Mouse (Mus musculus): ENCODE measurements at regions not wholly inside any gene's neighbourhood (a gene's known extent, or its start where the extent isn't known, plus 50 kb on each side); places are given as distances from the start of the nearest gene placed in this dataset.
A peak's percentile ranks its signal among the peaks of the same experiment; 100 is the strongest.

DNA sequence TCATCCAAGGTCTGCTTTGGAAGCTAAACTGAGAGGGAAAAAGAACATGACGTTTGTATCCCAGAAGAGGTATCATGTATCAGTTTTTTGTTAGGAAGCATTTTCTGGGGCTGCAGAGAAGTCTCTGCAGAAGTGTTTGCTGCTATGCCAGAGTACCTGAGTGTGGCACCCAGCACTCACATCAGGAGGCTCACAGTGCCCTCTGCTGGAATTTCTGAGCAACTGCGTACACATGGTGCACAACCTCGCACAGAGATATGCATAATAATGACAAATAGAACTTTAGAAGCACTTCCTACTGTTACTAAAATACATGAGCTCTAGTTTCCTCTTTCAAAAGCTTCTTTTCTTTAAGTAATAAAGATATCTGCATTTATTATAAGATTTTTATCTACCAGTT is 343.7 kb upstream of the Id4 start:
- Histone ChIP-seq H3K27me3 (replicated peaks; ENCODE audit: control insufficient read depth, insufficient read depth, low read length) (no peaks in the 10 kb centered on the region), H3K4me3 (ENCODE audit: low read length) (no peak overlapping the region), H3K9me3 (ENCODE audit: control insufficient read depth, low read length) (0 out of 2 replicates have a peak, but pooled peaks cover 2% of the 10 kb centered on the region), H3K36me3 (ENCODE audit: control insufficient read depth, insufficient read depth, low read length) (no peaks in the 10 kb centered on the region), H3K27ac (ENCODE audit: low read depth, low read length) (no peak overlapping the region), H3K4me1 (ENCODE audit: control insufficient read depth, insufficient read depth, low read depth, low read length) (no peaks in the 10 kb centered on the region), H3K4me2 (ENCODE audit: low read length) (no peak overlapping the region), H3K9ac (ENCODE audit: low read depth, low read length) (no peak overlapping the region)
- ATAC-seq: no peak
- 98% methylated on average over 3 of the region's 3 CpGs for WGBS

DNA sequence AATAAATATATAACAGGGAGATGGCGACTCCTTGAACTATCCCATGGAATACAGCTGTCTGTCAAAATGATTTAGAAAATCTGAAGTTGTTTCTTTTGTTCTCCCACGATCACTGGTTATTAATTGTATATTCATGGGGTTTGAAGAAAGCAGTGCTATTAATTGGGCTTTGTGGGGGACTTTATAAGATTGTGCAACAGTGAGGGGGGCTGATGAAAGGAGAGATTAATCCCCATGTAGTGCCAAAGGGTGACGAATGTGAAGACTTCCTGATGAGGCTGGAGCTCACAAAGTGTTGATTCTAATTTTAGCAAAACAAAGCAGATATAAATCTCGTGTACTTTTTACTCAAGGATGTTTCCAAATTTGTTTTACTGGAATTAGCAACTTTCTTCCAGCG is 340.0 kb upstream of the Id4 start:
- Histone ChIP-seq H3K27ac (ENCODE audit: low read depth, low read length) (no peak overlapping the region), H3K36me3 (ENCODE audit: control insufficient read depth, insufficient read depth, low read length) (no peaks in the 10 kb centered on the region), H3K4me3 (ENCODE audit: low read length) (no peak overlapping the region), H3K27me3 (replicated peaks; ENCODE audit: control insufficient read depth, insufficient read depth, low read length) (no peaks in the 10 kb centered on the region), H3K9me3 (ENCODE audit: control insufficient read depth, low read length) (0 out of 2 replicates have a peak, but pooled peaks cover 2% of the 10 kb centered on the region), H3K4me1 (ENCODE audit: control insufficient read depth, insufficient read depth, low read depth, low read length) (no peaks in the 10 kb centered on the region), H3K4me2 (ENCODE audit: low read length) (no peak overlapping the region), H3K9ac (ENCODE audit: low read depth, low read length) (no peak overlapping the region)
- no peak for ATAC-seq
- WGBS: 47% methylated on average over 5 of the region's 5 CpGs

DNA sequence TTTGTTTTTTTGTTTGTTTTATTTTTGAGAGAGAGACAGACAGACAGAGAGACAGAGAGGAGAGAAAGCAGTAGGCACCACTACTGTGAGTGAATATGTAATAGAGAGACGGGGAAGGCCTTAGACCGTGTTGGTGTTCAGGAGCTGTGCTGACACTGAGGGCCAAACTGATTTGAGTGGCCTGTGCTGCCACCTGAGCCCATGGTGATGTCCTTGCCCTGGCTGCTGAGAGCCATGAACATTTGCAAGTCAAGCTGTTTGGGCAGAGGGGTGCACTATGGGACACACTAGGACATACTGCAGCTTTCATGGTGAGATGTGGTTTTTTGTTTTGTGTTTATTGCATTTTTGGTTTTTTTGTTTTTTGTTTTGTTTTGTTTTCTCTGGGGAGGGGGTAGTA is 320.3 kb upstream of the Id4 start:
- 71% methylated on average over 2 of the region's 2 CpGs for WGBS
- ATAC-seq: no peak
- Histone ChIP-seq H3K4me3 (ENCODE audit: low read length) (no peak overlapping the region), H3K4me2 (ENCODE audit: low read length) (no peak overlapping the region), H3K9ac (ENCODE audit: low read depth, low read length) (no peak overlapping the region), H3K4me1 (ENCODE audit: control insufficient read depth, insufficient read depth, low read depth, low read length) (peaks cover 10% of the 10 kb centered on the region), H3K27me3 (replicated peaks; ENCODE audit: control insufficient read depth, insufficient read depth, low read length) (no peaks in the 10 kb centered on the region), H3K9me3 (ENCODE audit: control insufficient read depth, low read length) (no peaks in the 10 kb centered on the region), H3K27ac (ENCODE audit: low read depth, low read length) (no peak overlapping the region), H3K36me3 (ENCODE audit: control insufficient read depth, insufficient read depth, low read length) (no peaks in the 10 kb centered on the region)

DNA sequence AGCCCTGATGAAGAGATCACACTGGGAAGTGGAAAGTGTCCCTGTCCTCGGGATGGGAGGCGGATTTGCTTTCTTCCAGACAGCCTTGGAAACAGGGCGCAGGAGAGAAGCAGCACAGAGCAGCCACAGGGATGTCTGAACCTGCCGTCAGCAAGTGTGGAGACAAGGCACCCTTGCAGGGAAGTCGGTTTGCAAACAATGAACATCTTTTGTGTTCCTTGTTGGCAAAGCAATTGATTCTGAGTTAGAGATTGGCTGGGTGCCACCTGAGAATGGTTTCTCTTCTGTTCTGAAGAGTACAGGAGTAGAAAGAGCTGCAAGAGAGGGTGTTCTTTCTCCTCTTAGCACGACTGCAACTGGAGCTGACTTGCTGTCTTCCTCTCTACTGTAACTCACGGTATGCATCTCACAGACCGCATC is 318.6 kb upstream of the Id4 start:
- ATAC-seq: peak; percentile 83
- 6% methylated on average over 8 of the region's 8 CpGs for WGBS
- Histone ChIP-seq H3K36me3 (ENCODE audit: control insufficient read depth, insufficient read depth, low read length) (no peaks in the 10 kb centered on the region), H3K4me1 (ENCODE audit: control insufficient read depth, insufficient read depth, low read depth, low read length) (peaks cover 10% of the 10 kb centered on the region), H3K9ac (ENCODE audit: low read depth, low read length) (peak overlapping the region; percentile 35), H3K9me3 (ENCODE audit: control insufficient read depth, low read length) (no peaks in the 10 kb centered on the region), H3K4me2 (ENCODE audit: low read length) (peak overlapping the region; percentile 48), H3K27me3 (replicated peaks; ENCODE audit: control insufficient read depth, insufficient read depth, low read length) (no peaks in the 10 kb centered on the region), H3K4me3 (ENCODE audit: low read length) (peak overlapping the region; percentile 16; the same call in 1 of the 2 replicates), H3K27ac (ENCODE audit: low read depth, low read length) (peak overlapping the region; percentile 69)

DNA sequence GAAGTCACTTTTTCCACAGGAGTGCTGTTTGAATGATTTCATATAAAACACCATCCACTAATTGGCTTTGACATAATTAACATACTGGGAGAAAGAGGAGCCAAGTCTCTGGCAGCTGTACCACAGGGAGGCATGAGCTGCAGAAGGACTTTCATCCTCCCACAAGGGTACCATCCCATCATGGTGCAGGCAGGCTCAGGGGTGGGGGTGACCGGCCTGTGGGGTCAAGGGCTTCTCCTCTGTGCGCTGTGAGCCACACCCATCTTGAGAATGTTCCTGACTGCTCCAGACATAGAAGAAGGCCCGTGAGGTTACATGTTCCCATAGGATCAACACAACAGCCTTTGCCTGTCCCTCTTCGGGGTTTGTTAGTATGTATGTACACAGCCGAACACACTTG is 317.4 kb upstream of the Id4 start:
- Histone ChIP-seq H3K9ac (ENCODE audit: low read depth, low read length) (no peak overlapping the region), H3K27ac (ENCODE audit: low read depth, low read length) (no peak overlapping the region), H3K4me3 (ENCODE audit: low read length) (no peak overlapping the region), H3K9me3 (ENCODE audit: control insufficient read depth, low read length) (no peaks in the 10 kb centered on the region), H3K36me3 (ENCODE audit: control insufficient read depth, insufficient read depth, low read length) (no peaks in the 10 kb centered on the region), H3K4me1 (ENCODE audit: control insufficient read depth, insufficient read depth, low read depth, low read length) (peaks cover 16% of the 10 kb centered on the region), H3K27me3 (replicated peaks; ENCODE audit: control insufficient read depth, insufficient read depth, low read length) (no peaks in the 10 kb centered on the region), H3K4me2 (ENCODE audit: low read length) (no peak overlapping the region)
- 75% methylated on average over 5 of the region's 5 CpGs for WGBS
- no peak for ATAC-seq

DNA sequence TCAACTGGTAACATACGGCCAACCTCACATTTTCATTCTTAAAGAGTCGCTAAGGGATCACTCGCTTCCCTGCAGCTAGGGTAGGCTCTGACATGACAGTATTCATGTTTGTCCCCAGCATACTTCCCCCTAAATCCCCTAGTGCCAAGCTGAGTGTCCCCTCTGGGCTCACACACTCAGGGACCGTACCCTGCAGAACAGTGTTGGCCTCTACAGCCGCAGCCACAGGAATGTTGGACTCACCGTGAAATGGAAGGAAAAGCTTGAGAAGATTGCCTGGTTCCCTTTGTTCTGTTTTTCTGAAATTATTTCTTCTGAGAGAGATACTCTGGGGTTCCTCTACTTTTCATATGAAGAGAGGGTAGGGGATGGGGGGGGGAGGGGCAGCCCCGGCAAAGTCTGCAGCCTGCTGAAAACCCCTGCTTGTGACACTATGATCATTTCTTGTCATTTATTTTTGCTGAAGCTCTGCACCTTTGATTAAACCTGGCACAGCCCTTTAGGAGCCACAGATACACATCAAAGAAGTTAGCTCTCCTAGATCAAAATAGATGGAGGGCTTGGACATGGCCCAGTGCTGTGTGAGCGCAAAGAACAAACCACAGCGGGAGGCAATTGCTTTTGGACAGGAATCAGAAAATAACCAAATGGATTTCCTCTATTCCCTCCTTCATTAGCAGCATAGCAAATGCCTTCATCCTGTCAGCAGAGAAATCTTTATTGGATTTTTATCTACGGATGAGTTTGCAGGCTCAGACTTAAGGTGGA is 312.7 kb upstream of the Id4 start:
- Histone ChIP-seq H3K9me3 (ENCODE audit: control insufficient read depth, low read length) (no peaks in the 10 kb centered on the region), H3K4me3 (ENCODE audit: low read length) (no peak overlapping the region), H3K4me1 (ENCODE audit: control insufficient read depth, insufficient read depth, low read depth, low read length) (peaks cover 11% of the 10 kb centered on the region), H3K36me3 (ENCODE audit: control insufficient read depth, insufficient read depth, low read length) (no peaks in the 10 kb centered on the region), H3K9ac (ENCODE audit: low read depth, low read length) (no peak overlapping the region), H3K27me3 (replicated peaks; ENCODE audit: control insufficient read depth, insufficient read depth, low read length) (no peaks in the 10 kb centered on the region), H3K4me2 (ENCODE audit: low read length) (no peak overlapping the region), H3K27ac (ENCODE audit: low read depth, low read length) (peak overlapping the region; percentile 44; the same call in 1 of the 2 replicates)
- 0 out of 2 replicates have a peak, but pooled peaks have one; percentile 38 for ATAC-seq
- 52% methylated on average over 10 of the region's 10 CpGs for WGBS

DNA sequence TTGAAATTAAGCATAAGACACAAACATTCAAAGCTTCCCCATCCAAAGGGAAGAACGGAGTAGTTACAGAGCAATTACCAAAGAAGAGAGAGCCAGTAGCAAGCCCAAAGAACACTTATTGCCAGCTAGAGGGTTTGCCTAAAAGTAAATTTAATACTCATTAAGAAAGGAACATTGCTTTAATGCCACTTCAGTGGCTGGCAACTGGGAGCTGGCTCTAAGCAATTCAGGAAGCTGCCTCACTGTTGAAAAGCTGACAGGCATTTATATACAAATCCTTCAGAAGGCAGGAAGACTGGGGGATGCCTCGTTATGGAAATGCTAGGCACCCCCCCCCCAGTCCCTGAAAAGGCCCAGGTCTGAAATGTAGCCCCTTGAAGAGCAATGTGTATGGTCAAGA is 310.6 kb upstream of the Id4 start:
- Histone ChIP-seq H3K4me3 (ENCODE audit: low read length) (no peak overlapping the region), H3K36me3 (ENCODE audit: control insufficient read depth, insufficient read depth, low read length) (no peaks in the 10 kb centered on the region), H3K27ac (ENCODE audit: low read depth, low read length) (peak overlapping the region; percentile 32), H3K4me1 (ENCODE audit: control insufficient read depth, insufficient read depth, low read depth, low read length) (peaks cover 18% of the 10 kb centered on the region), H3K4me2 (ENCODE audit: low read length) (no peak overlapping the region), H3K27me3 (replicated peaks; ENCODE audit: control insufficient read depth, insufficient read depth, low read length) (no peaks in the 10 kb centered on the region), H3K9ac (ENCODE audit: low read depth, low read length) (no peak overlapping the region), H3K9me3 (ENCODE audit: control insufficient read depth, low read length) (no peaks in the 10 kb centered on the region)
- ATAC-seq: no peak
- 38% methylated on average over 2 of the region's 2 CpGs for WGBS

DNA sequence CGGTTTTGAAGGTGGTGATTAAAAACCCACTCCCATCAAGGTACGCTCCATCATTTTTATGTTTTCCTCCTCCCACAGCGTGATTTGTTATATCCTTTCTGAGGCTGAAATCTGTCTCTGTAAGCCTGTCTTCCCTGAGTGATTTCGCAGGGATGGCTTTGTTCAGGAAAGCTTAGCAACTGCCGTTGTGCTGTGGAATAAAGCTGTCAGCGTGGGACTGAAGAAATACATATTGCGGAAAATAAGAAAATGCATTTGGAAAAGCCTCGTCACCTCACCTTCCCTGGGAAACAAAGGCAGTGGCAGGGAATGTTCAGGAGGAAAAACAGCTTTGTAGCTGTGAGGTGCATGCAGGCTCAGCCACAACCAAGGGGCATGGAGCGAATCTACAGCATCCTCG is 310.0 kb upstream of the Id4 start:
- WGBS: 45% methylated on average over 10 of the region's 10 CpGs
- peak overlapping the region; percentile 12; the same call in 1 of the 2 replicates for H3K4me2 ChIP-seq (ENCODE audit: low read length)

DNA sequence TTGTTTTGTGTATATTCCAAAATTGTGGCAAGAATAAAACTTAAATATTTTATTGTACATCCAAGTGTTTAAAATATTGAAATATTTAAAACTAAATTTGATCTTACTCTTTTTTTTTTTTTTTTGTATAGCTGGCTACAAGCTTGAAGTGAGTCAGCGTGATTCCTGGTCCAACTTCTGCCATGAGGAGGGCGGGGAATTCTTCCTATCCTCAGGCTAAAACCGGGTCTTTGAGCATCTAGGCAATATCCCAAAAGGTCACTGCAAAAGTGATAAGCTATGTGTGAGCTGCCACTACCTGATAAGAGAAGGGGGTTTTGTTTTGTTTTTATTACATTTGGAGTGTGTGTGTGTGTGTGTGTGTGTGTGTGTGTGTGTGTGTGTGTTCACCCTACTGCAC is 308.1 kb upstream of the Id4 start:
- WGBS: 88% methylated on average over 3 of the region's 3 CpGs
- Histone ChIP-seq H3K9me3 (ENCODE audit: control insufficient read depth, low read length) (no peaks in the 10 kb centered on the region), H3K4me2 (ENCODE audit: low read length) (no peak overlapping the region), H3K27ac (ENCODE audit: low read depth, low read length) (no peak overlapping the region), H3K36me3 (ENCODE audit: control insufficient read depth, insufficient read depth, low read length) (no peaks in the 10 kb centered on the region), H3K4me1 (ENCODE audit: control insufficient read depth, insufficient read depth, low read depth, low read length) (peaks cover 18% of the 10 kb centered on the region), H3K9ac (ENCODE audit: low read depth, low read length) (no peak overlapping the region), H3K4me3 (ENCODE audit: low read length) (no peak overlapping the region), H3K27me3 (replicated peaks; ENCODE audit: control insufficient read depth, insufficient read depth, low read length) (no peaks in the 10 kb centered on the region)
- ATAC-seq: no peak

More for the DNA sequence above, 310.0 kb upstream of the Id4 start:
- Histone ChIP-seq H3K9me3 (ENCODE audit: control insufficient read depth, low read length) (no peaks in the 10 kb centered on the region), H3K4me1 (ENCODE audit: control insufficient read depth, insufficient read depth, low read depth, low read length) (peaks cover 18% of the 10 kb centered on the region), H3K27me3 (replicated peaks; ENCODE audit: control insufficient read depth, insufficient read depth, low read length) (no peaks in the 10 kb centered on the region), H3K9ac (ENCODE audit: low read depth, low read length) (no peak overlapping the region; the same call in 1 of the 2 replicates), H3K36me3 (ENCODE audit: control insufficient read depth, insufficient read depth, low read length) (no peaks in the 10 kb centered on the region), H3K27ac (ENCODE audit: low read depth, low read length) (peak overlapping the region; percentile 61), H3K4me3 (ENCODE audit: low read length) (no peak overlapping the region)
- ATAC-seq: no peak

Data from hindbrain, embryonic 16.5 days (tissue).